Mouse (Mus musculus) midbrain, embryonic 16.5 days (tissue): ENCODE measurements around the gene Shoc2. TPM values are rescaled to one million over a fixed set of nuclear protein-coding genes. Genes with fewer than 3 reads are reported as not detected.
A peak's percentile ranks its signal among the peaks of the same experiment; 100 is the strongest.

ENCODE experiments used
- ATAC-seq: fragments of 200-750 bp; cut with Nextera tagmentation; 2 replicates; pipeline ENCODE4 v1.8.0; 2017; ENCODE audit warnings: moderate TSS enrichment
- H3K27ac ChIP-seq: fragments of 300-500 bp; sonication (generic); 2 replicates; pipeline ENCODE4 v1.5.1; 2014; ENCODE audit warnings: mild to moderate bottlenecking, low read length, mixed read lengths
- H3K27me3 ChIP-seq: fragments of 300-500 bp; sonication (generic); 2 replicates; pipeline ENCODE4 v1.6.1; 2014; ENCODE audit warnings: low read depth, low read length, mixed read lengths; ENCODE audit not compliant: control insufficient read depth, insufficient read depth
- H3K36me3 ChIP-seq: fragments of 300-500 bp; sonication (generic); 2 replicates; pipeline ENCODE4 v1.6.1; 2014; ENCODE audit warnings: mild to moderate bottlenecking, low read length, moderate library complexity, mixed read lengths; ENCODE audit not compliant: control insufficient read depth, insufficient read depth
- H3K4me1 ChIP-seq: fragments of 300-500 bp; sonication (generic); 2 replicates; pipeline ENCODE4 v1.6.1; 2014; ENCODE audit warnings: mild to moderate bottlenecking, low read length, mixed read lengths; ENCODE audit not compliant: control insufficient read depth, insufficient read depth
- H3K4me2 ChIP-seq: fragments of 300-500 bp; sonication (generic); 2 replicates; pipeline ENCODE4 v1.6.1; 2014; ENCODE audit warnings: mild to moderate bottlenecking, low read length, mixed read lengths
- H3K4me3 ChIP-seq: fragments of 300-500 bp; sonication (generic); 2 replicates; pipeline ENCODE4 v1.5.1; 2014; ENCODE audit warnings: low read depth, mild to moderate bottlenecking, low read length, moderate library complexity, mixed read lengths
- H3K9ac ChIP-seq: fragments of 300-500 bp; sonication (generic); 2 replicates; pipeline ENCODE4 v1.6.1; 2014; ENCODE audit warnings: low read depth, low read length, mixed read lengths
- H3K9me3 ChIP-seq: fragments of 300-500 bp; sonication (generic); replicated peaks from 2 replicates; pipeline ENCODE4 v1.6.1; 2014; ENCODE audit warnings: mild to moderate bottlenecking, low read length, mixed read lengths; ENCODE audit not compliant: control insufficient read depth, poor library complexity, severe bottlenecking
- WGBS: fragments of 180-500 bp; shearing (Covaris S2); extraction: QIAGEN DNeasy Blood & Tissue Kit; methylation state at CpG from one replicate; pipeline ENCODE4 v1.1.7; 2014; 5-methylcytosine and 5-hydroxymethylcytosine counted together
- polyA plus RNA-seq: library from polyadenylated mRNA; unstranded; fragments of >200 nt; fragmentation: Nextera tagmentation; extraction: Ambion mirVana; gene quantifications from 2 replicates; pipeline ENCODE4 v1.2.1, GENCODE M21; 2015

Shoc2 gene
- polyA plus RNA-seq, 1 experiment from 2014 or later: 60.8 TPM

DNA sequence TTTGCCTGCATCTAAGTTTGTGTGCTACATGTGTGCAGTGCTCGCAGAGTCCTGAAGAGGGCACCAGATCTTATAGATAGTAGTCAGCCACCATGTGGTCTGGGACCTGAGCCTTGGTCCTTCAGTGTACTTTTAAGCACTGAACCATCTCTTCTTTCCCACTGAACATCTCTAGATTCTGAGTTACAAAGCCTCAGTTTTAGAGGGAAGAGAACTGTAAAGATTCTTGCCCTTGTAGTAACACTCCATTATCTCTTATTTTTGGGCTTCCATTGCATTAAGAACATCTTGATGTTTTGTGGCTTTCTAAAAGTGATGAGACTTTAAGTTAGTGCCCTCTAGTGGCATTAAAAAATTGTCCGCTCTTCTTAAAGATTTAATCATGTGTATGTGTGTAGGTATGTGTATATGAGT is 18.8 kb upstream of the Shoc2 start:
- no peaks in the 10 kb centered on the region for H3K27me3 ChIP-seq
- no peak overlapping the region for H3K9ac ChIP-seq
- H3K36me3 ChIP-seq: peaks cover 20% of the 10 kb centered on the region
- H3K4me2 ChIP-seq: no peak overlapping the region
- H3K27ac ChIP-seq: no peak overlapping the region
- no peak for ATAC-seq
- H3K4me3 ChIP-seq: no peak overlapping the region
- no peaks in the 10 kb centered on the region for H3K4me1 ChIP-seq
- no peaks in the 10 kb centered on the region for H3K9me3 ChIP-seq
- WGBS: 93% methylated on average over 2 of the region's 2 CpGs

DNA sequence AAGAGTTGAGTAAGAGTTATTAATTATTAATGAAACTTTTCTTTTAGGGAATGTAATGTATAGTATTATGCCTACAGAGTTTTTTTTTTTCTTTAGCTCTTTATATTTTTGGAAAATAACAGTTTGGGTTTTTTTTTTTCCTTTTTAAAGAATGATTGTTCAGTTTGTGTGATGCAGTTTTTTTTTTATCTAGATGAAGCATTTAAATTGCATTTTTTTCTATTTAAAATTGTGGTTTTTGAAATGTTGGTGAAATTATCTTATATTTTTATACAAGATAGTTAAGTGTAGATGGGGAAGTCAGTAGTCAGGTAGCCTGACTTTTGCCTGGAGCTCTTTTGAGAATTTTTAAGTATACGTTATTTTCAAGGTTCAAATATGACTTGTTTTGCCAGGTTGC is 17.4 kb upstream of the Shoc2 start:
- no peaks in the 10 kb centered on the region for H3K27me3 ChIP-seq
- H3K9me3 ChIP-seq: no peaks in the 10 kb centered on the region
- no peak overlapping the region for H3K4me3 ChIP-seq
- WGBS: 100% methylated on average over 1 of the region's 1 CpGs
- no peak overlapping the region for H3K4me2 ChIP-seq
- no peak overlapping the region for H3K9ac ChIP-seq
- peaks cover 19% of the 10 kb centered on the region for H3K36me3 ChIP-seq
- no peak overlapping the region for H3K27ac ChIP-seq
- no peaks in the 10 kb centered on the region for H3K4me1 ChIP-seq
- no peak for ATAC-seq

GRCm38 (mm10) chr19:53929218-53929617 is 14.9 kb upstream of the Shoc2 start:
- Histone ChIP-seq H3K9ac (no peak overlapping the region), H3K9me3 (no peaks in the 10 kb centered on the region), H3K36me3 (peaks cover 17% of the 10 kb centered on the region), H3K27ac (no peak overlapping the region), H3K4me3 (no peak overlapping the region), H3K4me2 (no peak overlapping the region), H3K4me1 (no peaks in the 10 kb centered on the region), H3K27me3 (no peaks in the 10 kb centered on the region)
- 90% methylated on average over 3 of the region's 3 CpGs for WGBS
- no peak for ATAC-seq

DNA sequence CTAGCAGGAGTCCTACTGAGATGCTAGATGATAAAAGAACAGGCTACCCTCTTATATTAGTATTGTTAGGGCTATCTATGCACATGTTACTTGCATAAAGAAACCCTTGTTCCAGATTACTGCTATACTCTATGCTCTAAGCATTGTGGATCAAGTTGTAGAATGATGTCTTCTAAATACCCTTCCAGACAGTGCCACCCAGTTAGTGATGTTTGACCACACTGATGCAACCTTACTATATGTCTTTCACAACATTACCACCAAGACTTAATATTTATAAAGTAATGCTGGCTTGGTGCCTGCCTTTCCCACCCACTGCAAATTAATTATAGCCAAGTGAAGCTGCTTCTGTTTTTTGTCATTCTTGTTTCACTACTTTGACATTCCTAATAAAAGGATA is 11.1 kb upstream of the Shoc2 start:
- peaks cover 16% of the 10 kb centered on the region for H3K36me3 ChIP-seq

DNA sequence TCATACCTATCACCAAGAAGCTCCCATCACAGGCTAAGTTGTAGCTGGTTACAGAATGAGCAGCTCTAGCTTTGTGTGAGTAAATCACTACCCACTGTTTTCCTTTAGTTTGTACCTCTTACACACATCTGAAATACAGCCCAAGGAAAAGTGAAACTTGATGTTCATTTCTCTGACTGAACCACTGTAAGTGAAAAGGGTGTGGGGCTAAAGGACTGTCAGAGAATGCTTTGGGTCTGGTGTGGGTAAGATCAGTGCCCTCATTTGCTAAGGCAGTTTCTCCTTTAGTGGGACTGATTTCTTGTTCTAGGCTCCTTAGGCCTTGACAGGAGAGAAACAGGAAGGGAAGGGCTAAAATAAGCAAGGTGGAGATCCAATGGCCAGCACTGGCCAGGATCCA is 10.1 kb upstream of the Shoc2 start:
- H3K27ac ChIP-seq: no peak overlapping the region
- ATAC-seq: no peak
- H3K4me3 ChIP-seq: no peak overlapping the region
- H3K9ac ChIP-seq: no peak overlapping the region
- no peaks in the 10 kb centered on the region for H3K9me3 ChIP-seq
- no peaks in the 10 kb centered on the region for H3K4me1 ChIP-seq
- no peaks in the 10 kb centered on the region for H3K27me3 ChIP-seq
- peaks cover 16% of the 10 kb centered on the region for H3K36me3 ChIP-seq
- no peak overlapping the region for H3K4me2 ChIP-seq

More for the DNA sequence above, 11.1 kb upstream of the Shoc2 start:
- H3K9me3 ChIP-seq: no peaks in the 10 kb centered on the region
- H3K27me3 ChIP-seq: no peaks in the 10 kb centered on the region
- no peaks in the 10 kb centered on the region for H3K4me1 ChIP-seq
- no peak overlapping the region for H3K27ac ChIP-seq
- no peak for ATAC-seq
- no peak overlapping the region for H3K4me3 ChIP-seq
- no peak overlapping the region for H3K9ac ChIP-seq
- no peak overlapping the region for H3K4me2 ChIP-seq

- Histone ChIP-seq H3K4me1 (peaks cover 14% of the 10 kb centered on the region), H3K9ac (no peak overlapping the region)
- 92% methylated on average over 4 of the region's 4 CpGs for WGBS
Measured at GRCm38 (mm10) chr19:53939467-53939866, 4.6 kb upstream of the Shoc2 start.

DNA sequence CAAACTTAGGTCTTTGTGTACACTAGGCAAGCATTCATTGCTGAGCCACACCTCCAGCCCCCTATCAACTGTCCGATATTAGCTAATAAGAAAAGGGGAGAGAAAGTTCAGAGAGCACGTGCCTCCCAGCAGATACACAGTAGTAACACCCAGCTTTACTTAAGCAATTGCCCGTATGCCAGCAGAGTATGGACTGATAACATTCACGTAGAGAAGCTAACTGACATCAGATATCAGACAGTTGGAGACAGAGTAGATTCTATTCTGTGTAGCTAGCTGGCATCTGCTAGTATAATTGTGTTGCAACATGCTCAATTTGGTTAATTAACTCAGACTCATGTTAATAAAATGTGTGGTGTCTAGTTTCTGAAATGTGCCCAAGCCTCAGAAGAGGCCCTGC is 3.0 kb upstream of the Shoc2 start:
- Histone ChIP-seq H3K4me2 (no peak overlapping the region), H3K27me3 (no peaks in the 10 kb centered on the region), H3K9ac (no peak overlapping the region), H3K36me3 (peaks cover 5% of the 10 kb centered on the region; the same call in 1 of the 2 replicates), H3K4me3 (no peak overlapping the region), H3K9me3 (no peaks in the 10 kb centered on the region), H3K4me1 (peaks cover 17% of the 10 kb centered on the region), H3K27ac (no peak overlapping the region)
- ATAC-seq: no peak
- 92% methylated on average over 4 of the region's 4 CpGs for whole genome bisulfite sequencing

More at GRCm38 (mm10) chr19:53939467-53939866, 4.6 kb upstream of the Shoc2 start:
- Histone ChIP-seq H3K36me3 (peaks cover 5% of the 10 kb centered on the region; the same call in 1 of the 2 replicates), H3K27ac (no peak overlapping the region), H3K9me3 (no peaks in the 10 kb centered on the region), H3K27me3 (no peaks in the 10 kb centered on the region), H3K4me3 (no peak overlapping the region), H3K4me2 (no peak overlapping the region)
- ATAC-seq: no peak

DNA sequence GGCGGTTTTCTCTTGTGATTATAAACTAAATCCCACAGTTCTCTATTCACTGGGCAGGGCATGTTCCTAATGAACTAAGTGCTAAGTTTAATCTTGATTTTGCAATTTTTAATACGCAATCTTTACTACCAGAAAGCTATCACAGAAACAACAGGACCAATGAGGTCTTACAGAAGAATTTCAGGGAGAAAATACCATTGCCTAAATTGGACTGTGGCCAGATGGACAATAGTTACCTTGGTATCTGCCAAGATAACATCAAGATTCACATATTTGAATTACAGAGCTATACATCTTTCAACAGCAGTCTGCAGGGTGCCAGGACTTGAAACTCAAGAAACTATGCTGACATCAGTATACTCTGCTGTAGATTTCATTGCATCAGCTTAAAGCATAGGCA is 1.8 kb upstream of the Shoc2 start:
- Histone ChIP-seq H3K27me3 (no peaks in the 10 kb centered on the region), H3K4me3 (no peak overlapping the region), H3K27ac (no peak overlapping the region), H3K4me2 (peak overlapping the region; percentile 17; the same call in 1 of the 2 replicates), H3K4me1 (peaks cover 20% of the 10 kb centered on the region), H3K9me3 (no peaks in the 10 kb centered on the region), H3K9ac (0 out of 2 replicates have a peak overlapping the region, but pooled peaks have one; percentile 11), H3K36me3 (peaks cover 5% of the 10 kb centered on the region; the same call in 1 of the 2 replicates)
- WGBS: 93% methylated on average over 2 of the region's 2 CpGs
- ATAC-seq: no peak

DNA sequence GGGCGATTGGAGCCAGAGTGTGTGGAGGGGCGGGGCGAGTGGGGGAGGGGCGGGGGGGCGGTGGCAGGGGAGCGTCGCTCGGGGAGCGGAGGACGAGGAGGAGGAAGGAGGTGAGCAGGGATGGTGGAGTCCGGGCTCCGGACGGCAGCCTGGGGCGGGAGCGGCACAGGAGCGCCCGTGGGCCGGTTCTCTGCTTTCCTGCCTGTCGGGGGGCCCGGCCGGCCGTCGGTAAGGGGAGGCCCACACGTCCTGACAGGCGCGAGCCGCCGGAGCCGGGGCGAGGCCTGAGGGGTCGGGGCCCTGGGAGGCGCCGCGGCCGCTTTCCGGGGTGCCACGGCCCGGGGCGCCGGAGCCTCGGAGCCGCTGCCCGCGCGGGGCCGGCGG is 672 bp downstream of the Shoc2 start:
- peak overlapping the region; percentile 77; the same call in 1 of the 2 replicates for H3K4me2 ChIP-seq

More for the DNA sequence above, 672 bp downstream of the Shoc2 start:
- peak overlapping the region; percentile 99 for H3K27ac ChIP-seq
- no peaks in the 10 kb centered on the region for H3K36me3 ChIP-seq
- H3K9me3 ChIP-seq: no peaks in the 10 kb centered on the region
- peak overlapping the region; percentile 92 for H3K9ac ChIP-seq
- peak; percentile 73; the same call in 1 of the 2 replicates for ATAC-seq
- no peaks in the 10 kb centered on the region for H3K27me3 ChIP-seq
- H3K4me1 ChIP-seq: peaks cover 27% of the 10 kb centered on the region
- WGBS: 0% methylated on average over 25 of the region's 47 CpGs
- H3K4me3 ChIP-seq: peak overlapping the region; percentile 94
